Mouse (Mus musculus) cerebellum, postnatal 14 days (tissue): ENCODE results near the gene BC052040.
A peak's percentile ranks its signal among the peaks of the same experiment; 100 is the strongest.

Experiments used
- DNase-seq, 2 experiments: peaks; one replicate each; pipeline ENCODE4 v3.0.0; 2021; ENCODE audit warnings: mixed read lengths in 2 of 2

The BC052040 gene

DNA sequence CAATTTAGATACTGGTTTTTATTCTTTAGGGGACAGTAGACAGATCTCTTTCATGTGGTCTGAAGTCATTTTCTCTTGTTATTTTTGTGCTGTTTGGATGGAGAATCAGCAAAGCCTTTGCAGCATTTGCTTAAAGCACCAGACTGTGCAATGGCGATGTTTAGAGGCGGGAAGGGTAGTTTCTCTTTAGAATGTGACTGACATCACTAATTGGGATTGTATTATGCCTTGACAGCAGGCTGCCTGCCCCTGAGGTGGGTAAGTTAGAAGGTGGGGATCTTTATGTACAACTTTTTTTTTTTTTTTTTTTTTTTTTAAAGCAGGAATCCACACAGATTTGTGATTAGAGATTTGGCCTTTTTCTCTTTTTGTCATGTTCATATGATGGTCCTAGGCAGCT is 20.6 kb downstream of the BC052040 start:
- no peak for DNase-seq

DNA sequence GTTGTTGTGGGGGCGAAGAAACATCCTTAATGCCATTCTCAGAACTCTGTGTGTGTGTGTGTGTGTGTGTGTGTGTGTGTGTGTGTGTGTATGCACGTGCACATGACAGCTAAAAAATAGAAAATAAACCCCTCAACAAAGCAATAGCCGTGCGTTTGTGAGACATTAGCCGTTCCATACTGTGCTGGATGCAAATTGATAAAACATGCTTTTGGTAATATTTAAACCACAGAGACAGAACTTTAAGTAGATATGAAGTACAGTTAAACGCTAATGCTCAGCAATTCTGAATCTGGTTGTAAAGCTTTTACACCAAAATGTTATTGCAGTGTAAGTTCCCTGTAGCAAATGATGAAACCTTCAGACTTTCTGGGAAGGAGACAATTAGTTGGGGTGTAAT is 22.6 kb downstream of the BC052040 start:
- DNase-seq: no peak

DNA sequence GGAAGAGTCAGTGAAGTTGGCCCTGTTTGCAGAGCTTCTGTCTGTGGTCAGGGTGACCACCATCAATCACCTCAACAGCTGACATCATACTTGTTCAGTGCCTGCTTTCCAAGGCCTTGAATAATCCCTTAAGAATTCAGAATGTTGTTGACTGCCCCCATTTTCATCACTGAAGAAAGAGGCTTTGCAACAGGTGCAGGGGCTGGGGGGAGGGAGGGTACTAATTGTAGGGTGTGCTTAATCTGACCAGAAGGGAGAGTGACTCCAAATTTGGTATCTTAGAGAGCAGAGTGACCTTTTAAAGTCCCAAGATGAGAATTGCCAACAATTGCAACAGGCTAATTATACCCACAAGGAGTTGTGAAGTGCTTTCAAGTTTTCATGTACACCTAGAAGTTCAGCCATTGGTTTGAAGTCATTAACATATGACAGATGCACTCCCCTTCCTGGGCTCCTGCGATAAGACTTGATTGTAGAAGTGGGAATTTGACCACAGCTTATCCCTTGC is 24.4 kb downstream of the BC052040 start:
- DNase-seq: no peak

GRCm38 (mm10) chr2:115609020-115609419 is 27.5 kb downstream of the BC052040 start:
- no peak for DNase-seq

GRCm38 (mm10) chr2:115610092-115610491 is 28.6 kb downstream of the BC052040 start:
- no peak for DNase-seq

GRCm38 (mm10) chr2:115610503-115610902 is 29.0 kb downstream of the BC052040 start:
- DNase-seq: no peak

- DNase-seq: no peak
Measured at GRCm38 (mm10) chr2:115613830-115614520, 32.5 kb downstream of the BC052040 start.

DNA sequence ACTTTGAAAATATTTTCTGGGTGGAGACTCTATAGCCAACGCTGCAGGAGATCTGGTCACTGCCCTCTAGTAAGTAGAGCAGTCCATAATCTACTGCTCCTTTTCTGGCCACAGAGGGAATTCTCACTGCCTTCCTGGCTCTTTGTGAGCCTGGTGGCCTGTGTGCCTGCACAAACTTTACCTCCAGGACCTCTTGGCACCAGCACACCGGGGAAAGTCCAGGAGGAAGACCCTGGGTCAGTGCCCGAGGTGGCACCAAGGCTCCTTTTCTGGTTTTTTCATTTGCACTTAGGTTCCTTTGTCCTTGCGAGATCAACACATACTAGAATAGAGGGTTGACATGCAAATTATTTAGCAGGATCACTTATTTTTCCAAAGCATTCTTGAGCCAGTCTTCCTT is 47.0 kb downstream of the BC052040 start:
- DNase-seq: no peak

- DNase-seq: peak; percentile 56 to 57
Measured at GRCm38 (mm10) chr2:115631031-115631434, 49.5 kb downstream of the BC052040 start.

DNA sequence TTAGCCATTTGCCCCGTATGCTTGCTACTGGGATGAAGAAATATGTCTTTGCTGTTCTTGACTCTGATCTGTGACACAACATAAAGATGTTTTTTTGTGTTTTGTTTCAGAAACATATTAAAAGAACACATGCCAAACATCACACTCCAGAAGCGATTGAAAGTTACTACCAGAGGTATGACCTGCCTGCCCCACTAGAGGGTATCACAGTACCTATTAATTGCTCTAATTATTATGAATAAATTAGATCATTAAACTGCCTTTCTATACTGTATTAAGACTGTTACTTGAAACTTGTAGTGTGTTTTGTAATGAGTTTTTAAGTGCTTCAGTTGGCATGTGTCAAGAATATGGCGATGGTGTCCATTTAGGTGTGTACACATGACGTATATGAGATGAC is 50.3 kb downstream of the BC052040 start:
- no peak for DNase-seq

DNA sequence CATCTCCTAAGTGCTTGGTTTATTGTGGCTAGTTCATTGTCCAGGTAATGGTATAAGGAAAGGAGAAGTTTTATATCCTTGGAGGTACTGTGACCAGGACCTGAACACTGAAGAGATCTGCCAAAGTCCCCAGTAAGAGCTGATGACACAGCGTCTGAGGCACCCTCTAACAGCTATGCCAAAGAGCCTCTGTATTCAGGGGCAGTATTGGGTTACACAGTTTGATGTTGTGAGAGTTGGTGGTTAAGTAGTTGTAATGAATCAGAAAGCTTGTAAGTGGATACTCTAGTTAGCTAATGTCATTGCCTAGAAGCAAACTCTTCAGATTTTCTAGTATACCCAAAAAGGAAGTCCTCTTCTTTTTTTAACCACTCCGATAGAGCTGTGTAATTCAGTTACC is 68.7 kb downstream of the BC052040 start:
- no peak for DNase-seq

GRCm38 (mm10) chr2:115659712-115660111 is 78.2 kb downstream of the BC052040 start:
- DNase-seq: no peak

DNA sequence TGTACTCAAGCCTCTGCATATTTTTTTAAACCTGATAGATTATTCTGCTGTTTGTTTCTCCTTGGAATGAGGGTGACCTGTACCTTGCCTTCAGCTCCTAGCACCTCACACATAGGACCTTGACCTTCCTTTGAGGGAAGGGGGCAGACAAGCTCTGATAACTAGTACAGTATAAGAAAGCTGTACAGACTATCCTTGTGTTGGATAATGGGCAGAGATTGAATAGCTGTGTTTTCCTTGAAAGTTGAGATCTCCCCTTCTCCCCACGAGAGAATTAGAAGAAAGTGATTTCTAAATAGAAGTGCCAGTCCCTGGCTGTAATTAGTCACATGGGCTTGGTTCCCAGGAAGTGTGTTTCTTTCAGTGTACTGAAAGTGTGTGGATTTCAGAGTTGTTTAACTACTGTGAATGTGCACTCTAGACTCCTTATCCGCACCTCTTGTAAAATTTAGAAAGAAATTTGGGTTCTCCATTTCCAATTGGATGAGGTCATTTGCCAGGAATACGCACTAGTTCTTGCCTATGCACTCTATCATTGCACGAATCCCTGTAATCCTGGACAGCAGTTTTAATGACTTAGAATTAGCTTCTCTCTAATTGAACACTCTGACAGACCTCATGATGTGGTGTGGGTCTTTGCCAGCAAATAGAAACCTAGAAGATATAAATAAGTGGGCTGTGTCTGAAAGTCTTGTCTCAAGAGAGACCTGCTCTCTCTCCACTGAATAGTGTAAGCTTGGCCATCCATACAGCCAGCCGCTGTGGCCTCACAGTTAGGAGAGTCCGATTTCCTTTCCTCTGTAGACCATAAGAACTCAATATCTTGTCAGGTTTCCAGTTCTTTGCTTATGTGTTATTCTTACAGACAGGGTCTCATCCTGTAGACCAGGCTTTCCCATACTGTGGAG is 79.0 kb downstream of the BC052040 start:
- no peak for DNase-seq

- DNase-seq: no peak
Measured at GRCm38 (mm10) chr2:115667516-115667915, 86.0 kb downstream of the BC052040 start.

DNA sequence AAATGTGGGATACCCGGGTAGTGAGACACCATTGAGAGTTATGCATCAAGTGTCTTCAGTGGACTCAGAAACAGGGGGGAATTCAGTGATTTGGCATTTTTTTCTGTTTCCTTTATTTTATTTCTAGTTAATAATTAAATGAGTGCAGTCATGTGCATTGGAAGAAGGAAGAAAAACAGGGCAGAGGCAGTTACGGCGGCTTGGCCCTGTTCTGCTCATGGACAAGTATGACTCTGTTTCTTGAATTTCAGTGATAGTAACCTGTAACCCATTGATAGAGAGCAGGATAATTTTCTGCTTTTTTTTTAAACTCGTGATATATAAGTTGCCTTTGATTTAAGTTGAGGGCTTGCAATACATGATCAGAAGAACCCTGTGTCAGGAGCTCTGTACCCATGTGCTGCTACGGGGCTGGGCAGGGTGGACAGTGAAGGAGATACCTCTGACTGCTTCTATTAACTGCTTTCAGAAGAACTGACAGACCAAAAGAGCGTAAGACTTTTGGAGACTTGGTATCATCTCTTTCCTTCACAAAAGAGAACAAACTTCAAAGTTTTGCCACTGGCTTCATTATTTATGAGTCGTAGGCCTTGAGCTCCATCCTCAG is 91.6 kb downstream of the BC052040 start:
- no peak for DNase-seq

- DNase-seq: no peak
Measured at GRCm38 (mm10) chr2:115678786-115679185, 97.3 kb downstream of the BC052040 start.

DNA sequence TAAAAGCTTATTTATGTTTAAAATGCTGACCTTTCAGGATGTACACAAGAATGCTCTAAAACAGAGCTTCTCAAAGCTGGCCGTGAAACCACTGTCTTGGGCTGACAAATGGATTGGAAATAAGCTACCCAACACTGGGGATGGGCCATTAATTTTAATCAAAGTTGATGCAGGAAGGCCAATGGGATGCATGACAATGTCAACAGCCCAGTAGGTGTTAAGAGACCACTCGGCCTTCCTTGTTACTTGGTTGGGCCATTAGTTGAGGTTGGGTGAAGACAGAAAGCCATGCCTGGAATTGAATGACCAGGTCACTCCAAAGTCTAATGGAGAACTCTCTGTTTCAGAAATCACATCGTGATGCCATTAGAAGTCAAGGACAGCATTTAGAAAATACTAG is 103.7 kb downstream of the BC052040 start:
- no peak for DNase-seq

- no peak for DNase-seq
Measured at GRCm38 (mm10) chr2:115687612-115688011, 106.1 kb downstream of the BC052040 start.

GRCm38 (mm10) chr2:115688282-115688681 is 106.8 kb downstream of the BC052040 start:
- DNase-seq: no peak

GRCm38 (mm10) chr2:115693841-115694240 is 112.3 kb downstream of the BC052040 start:
- DNase-seq: peak; percentile 2 to 4

DNA sequence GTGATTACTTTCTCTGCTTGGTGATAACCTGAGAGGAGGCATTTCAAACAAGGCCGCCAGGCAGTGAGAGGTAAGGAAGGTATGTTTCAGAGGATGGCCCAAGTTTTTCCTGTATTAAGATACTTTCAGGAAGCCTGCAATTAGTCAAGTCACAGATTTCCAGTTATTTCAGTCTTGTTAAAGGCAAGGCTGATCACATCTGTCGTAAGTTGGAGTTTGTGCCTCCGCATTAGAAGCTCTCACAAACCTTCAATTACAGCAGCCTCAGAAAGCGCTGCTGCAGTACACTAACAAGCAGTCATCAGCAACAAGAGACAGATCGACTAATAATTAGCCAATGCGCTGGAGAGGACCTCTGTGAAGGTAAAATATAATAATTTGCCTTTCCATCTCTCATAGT is 112.9 kb downstream of the BC052040 start:
- DNase-seq: no peak

GRCm38 (mm10) chr2:115699032-115699431 is 117.5 kb downstream of the BC052040 start:
- no peak for DNase-seq

DNA sequence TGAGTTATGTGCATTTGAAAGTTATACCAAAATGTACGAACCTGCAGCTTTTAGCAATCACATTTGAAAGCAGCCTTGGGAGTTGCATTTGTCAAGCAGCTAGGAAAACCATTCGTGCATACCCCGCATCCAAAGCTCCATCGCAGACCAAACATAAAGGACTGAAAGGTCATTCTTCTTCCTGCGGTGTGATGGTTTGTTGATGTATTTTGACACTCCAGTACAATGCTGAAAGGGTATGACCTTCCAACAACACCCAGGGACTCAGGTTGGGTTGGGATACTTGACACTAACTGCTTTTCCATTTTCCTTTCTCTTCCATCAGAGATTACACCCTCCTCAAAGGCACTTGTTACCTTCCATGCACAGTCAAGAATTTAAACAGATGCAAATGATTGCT is 121.1 kb downstream of the BC052040 start:
- DNase-seq: no peak

GRCm38 (mm10) chr2:115717535-115717934 is 136.0 kb downstream of the BC052040 start:
- DNase-seq: no peak
